Mouse (Mus musculus): ENCODE results near the gene Cdc5l. TPM values are rescaled to one million over a fixed set of nuclear protein-coding genes. Genes with fewer than 3 reads are reported as not detected.
"Not testable (repeated sequence)": the region's sequence is repeated elsewhere in the genome, so short reads cannot be mapped to it uniquely, and the experiment has no call there.

Gene Cdc5l
- polyA plus RNA-seq, 1 experiment = 9.8 TPM

DNA sequence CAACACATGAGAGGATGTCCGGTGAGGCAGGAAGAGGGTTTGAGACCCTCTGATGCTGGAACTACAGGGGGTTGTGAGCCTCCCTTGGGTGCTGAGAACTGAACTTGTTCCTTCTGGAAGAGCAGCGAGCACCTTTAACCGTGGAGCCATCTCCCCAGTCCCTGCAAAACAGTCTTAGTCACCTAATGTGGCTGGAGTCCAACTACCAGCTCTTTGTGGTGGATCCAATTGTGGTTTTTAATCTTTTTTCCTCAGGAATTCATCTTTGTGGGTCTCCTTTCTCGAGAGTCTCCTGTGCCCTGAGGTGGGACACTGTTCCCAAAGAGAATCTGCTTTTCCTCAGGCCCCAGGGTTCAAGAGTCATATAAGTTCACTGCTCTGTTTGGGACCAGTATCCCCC is 12.4 kb upstream of the Cdc5l start:
- Histone ChIP-seq H3K27ac (ENCODE audit: control insufficient read depth, insufficient read depth, low read depth, low read length) (no peak overlapping the region), H3K4me3 (ENCODE audit: control insufficient read depth, low read depth, low read length) (no peak overlapping the region), H3K36me3 (ENCODE audit: control insufficient read depth, insufficient read depth, low read length) (no peaks in the 10 kb centered on the region; the same call in 1 of the 2 replicates), H3K27me3 (ENCODE audit: control insufficient read depth, insufficient read depth, low read length) (no peaks in the 10 kb centered on the region), H3K4me1 (ENCODE audit: control insufficient read depth, insufficient read depth, low read length) (no peaks in the 10 kb centered on the region)
- TF ChIP-seq POLR2A (IDR thresholded peaks at IDR 0.05; ENCODE audit: control insufficient read depth, low read depth, low read length) (no peak), CTCF (IDR thresholded peaks at IDR 0.05; ENCODE audit: control insufficient read depth, insufficient read depth, insufficient replicate concordance, low read depth, low read length) (no peak)

DNA sequence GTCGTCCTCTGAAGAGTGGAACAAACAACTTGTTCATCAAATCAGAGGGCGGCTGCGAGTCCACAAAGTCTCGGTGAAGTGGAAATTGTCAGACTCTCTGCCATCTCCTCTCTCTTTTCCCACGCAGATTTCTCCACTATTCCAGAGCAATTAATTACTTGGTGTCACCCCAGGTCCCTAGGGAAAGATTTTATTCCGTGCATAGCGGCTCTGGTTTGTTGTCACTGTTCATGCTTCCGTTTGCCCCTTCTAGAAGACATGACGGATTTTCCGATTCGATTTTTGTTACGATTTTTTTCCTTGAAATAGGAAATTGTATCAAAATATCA is 689 bp upstream of the Cdc5l start:
- H3K27ac ChIP-seq (ENCODE audit: control insufficient read depth, insufficient read depth, low read depth, low read length) = peak overlapping the region; percentile 96
- no peak for TF ChIP-seq POLR2A (IDR thresholded peaks at IDR 0.05; ENCODE audit: control insufficient read depth, low read depth, low read length)
- no peak for TF ChIP-seq CTCF (IDR thresholded peaks at IDR 0.05; ENCODE audit: control insufficient read depth, insufficient read depth, insufficient replicate concordance, low read depth, low read length)
- H3K4me3 ChIP-seq (ENCODE audit: control insufficient read depth, low read depth, low read length) = peak overlapping the region; percentile 93
- no peaks in the 10 kb centered on the region for H3K27me3 ChIP-seq (ENCODE audit: control insufficient read depth, insufficient read depth, low read length)
- H3K4me1 ChIP-seq (ENCODE audit: control insufficient read depth, insufficient read depth, low read length) = no peaks in the 10 kb centered on the region; the same call in 1 of the 2 replicates
- no peaks in the 10 kb centered on the region for H3K36me3 ChIP-seq (ENCODE audit: control insufficient read depth, insufficient read depth, low read length)

DNA sequence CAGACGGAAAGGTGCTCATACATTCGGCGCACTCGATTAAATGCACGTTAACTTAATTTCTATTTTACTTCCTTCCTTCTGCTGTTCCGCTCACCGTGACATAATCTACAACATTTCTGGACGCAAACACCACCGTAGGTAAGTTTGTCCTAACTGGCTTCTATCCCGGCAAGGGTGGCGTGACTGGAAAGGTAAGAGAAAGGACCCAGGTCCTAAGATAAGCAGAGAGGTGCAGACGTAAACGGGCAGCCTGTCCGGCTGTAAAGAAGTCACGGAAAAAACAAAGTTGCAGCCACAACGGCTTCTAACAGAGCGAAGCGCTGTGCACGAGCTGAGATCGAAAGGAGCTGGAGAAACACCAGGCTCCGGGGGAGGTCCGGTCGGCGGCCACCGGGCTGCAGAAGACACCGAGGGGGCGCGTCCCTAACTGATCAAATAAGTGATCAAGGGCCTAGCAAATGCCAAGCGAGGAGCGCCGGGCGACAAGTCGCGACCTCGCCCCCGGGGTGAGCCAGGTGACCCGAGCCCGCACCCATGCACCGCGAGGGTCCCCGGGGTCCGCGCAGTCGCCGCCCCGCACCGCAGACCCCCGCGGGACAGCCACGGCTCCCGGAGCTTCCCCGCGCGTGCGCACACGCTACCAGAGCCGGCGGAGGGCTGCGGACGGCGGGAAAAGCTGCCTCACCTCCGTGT is 685 bp downstream of the Cdc5l start:
- no peaks in the 10 kb centered on the region for H3K27me3 ChIP-seq (ENCODE audit: control insufficient read depth, insufficient read depth, low read length)

DNA sequence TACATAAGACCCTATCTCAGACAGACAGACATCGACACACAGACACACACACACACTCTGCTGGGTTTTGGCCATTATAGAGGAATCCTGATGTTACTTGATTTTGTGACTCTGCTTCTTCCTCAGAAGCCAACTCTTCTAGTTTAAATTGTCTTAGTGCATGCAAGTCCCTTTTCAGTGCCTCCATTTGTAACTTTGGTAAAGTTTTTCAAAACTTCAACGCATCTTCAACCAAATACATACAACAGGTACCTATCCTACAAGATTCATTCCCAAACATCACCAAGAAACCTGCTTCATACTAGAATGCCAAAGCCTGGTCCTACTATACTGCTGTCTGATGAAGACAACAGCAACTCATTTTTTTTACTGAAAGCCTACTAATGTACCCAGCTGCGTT is 1.5 kb downstream of the Cdc5l start:
- no peak overlapping the region for H3K27ac ChIP-seq (ENCODE audit: control insufficient read depth, insufficient read depth, low read depth, low read length)
- no peak for TF ChIP-seq POLR2A (IDR thresholded peaks at IDR 0.05; ENCODE audit: control insufficient read depth, low read depth, low read length)
- no peak for TF ChIP-seq CTCF (IDR thresholded peaks at IDR 0.05; ENCODE audit: control insufficient read depth, insufficient read depth, insufficient replicate concordance, low read depth, low read length)
- no peak overlapping the region for H3K4me3 ChIP-seq (ENCODE audit: control insufficient read depth, low read depth, low read length)
- H3K27me3 ChIP-seq (ENCODE audit: control insufficient read depth, insufficient read depth, low read length) = no peaks in the 10 kb centered on the region
- H3K36me3 ChIP-seq (ENCODE audit: control insufficient read depth, insufficient read depth, low read length) = no peaks in the 10 kb centered on the region
- H3K4me1 ChIP-seq (ENCODE audit: control insufficient read depth, insufficient read depth, low read length) = no peaks in the 10 kb centered on the region; the same call in 1 of the 2 replicates

More for the DNA sequence above, 685 bp downstream of the Cdc5l start:
- no peaks in the 10 kb centered on the region; the same call in 1 of the 2 replicates for H3K4me1 ChIP-seq (ENCODE audit: control insufficient read depth, insufficient read depth, low read length)
- TF ChIP-seq CTCF (IDR thresholded peaks at IDR 0.05; ENCODE audit: control insufficient read depth, insufficient read depth, insufficient replicate concordance, low read depth, low read length) = no peak
- no peak for TF ChIP-seq POLR2A (IDR thresholded peaks at IDR 0.05; ENCODE audit: control insufficient read depth, low read depth, low read length)
- H3K36me3 ChIP-seq (ENCODE audit: control insufficient read depth, insufficient read depth, low read length) = no peaks in the 10 kb centered on the region
- H3K27ac ChIP-seq (ENCODE audit: control insufficient read depth, insufficient read depth, low read depth, low read length) = peak overlapping the region; percentile 96
- H3K4me3 ChIP-seq (ENCODE audit: control insufficient read depth, low read depth, low read length) = peak overlapping the region; percentile 93

DNA sequence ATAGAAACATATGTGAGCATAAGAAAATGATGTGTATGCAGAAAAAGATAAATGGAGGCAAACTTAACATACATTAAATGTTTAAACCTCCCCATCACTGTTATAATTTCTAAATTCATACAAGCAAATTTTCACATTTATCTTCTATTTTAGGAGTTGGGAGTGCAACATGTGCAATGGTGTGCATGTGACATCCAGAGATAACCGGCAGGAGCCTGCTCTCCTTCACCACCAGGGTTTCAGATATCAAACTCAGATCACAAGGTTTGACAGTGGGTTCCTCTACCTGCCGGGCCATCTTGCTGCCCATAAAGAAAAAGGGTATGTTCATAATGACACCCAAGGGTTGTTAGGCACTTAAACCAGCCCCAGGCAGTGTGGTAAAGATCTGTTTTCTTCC is 16.1 kb downstream of the Cdc5l start:
- Histone ChIP-seq H3K27ac (ENCODE audit: control insufficient read depth, insufficient read depth, low read depth, low read length) (no peak overlapping the region), H3K4me1 (ENCODE audit: control insufficient read depth, insufficient read depth, low read length) (no peaks in the 10 kb centered on the region), H3K36me3 (ENCODE audit: control insufficient read depth, insufficient read depth, low read length) (peaks cover 1% of the 10 kb centered on the region; the same call in 1 of the 2 replicates), H3K4me3 (ENCODE audit: control insufficient read depth, low read depth, low read length) (no peak overlapping the region), H3K27me3 (ENCODE audit: control insufficient read depth, insufficient read depth, low read length) (no peaks in the 10 kb centered on the region)
- no peak for TF ChIP-seq POLR2A (IDR thresholded peaks at IDR 0.05; ENCODE audit: control insufficient read depth, low read depth, low read length)
- TF ChIP-seq CTCF (IDR thresholded peaks at IDR 0.05; ENCODE audit: control insufficient read depth, insufficient read depth, insufficient replicate concordance, low read depth, low read length) = no peak

DNA sequence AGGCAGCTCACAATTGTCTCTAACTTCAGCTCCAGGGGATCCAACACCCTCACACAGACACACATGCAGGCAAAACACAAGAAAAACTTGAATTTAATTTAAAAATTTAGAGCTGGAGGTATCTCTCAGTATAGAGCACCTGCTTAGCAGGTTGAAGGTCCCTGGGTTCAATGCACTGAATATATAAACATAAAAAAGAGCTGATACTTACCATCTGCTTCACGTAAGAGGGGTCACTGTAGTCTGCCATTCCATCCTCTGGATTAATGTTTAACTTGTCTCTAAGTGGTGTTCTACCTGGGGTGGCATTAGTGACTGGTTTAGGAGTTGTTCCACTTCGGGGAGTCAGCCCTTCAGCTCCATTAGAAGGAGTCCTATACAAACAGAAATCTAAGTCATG is 21.9 kb downstream of the Cdc5l start:
- H3K4me1 ChIP-seq (ENCODE audit: control insufficient read depth, insufficient read depth, low read length); H3K27me3 ChIP-seq (ENCODE audit: control insufficient read depth, insufficient read depth, low read length); H3K36me3 ChIP-seq (ENCODE audit: control insufficient read depth, insufficient read depth, low read length); H3K27ac ChIP-seq (ENCODE audit: control insufficient read depth, insufficient read depth, low read depth, low read length); H3K4me3 ChIP-seq (ENCODE audit: control insufficient read depth, low read depth, low read length): not testable (repeated sequence)

DNA sequence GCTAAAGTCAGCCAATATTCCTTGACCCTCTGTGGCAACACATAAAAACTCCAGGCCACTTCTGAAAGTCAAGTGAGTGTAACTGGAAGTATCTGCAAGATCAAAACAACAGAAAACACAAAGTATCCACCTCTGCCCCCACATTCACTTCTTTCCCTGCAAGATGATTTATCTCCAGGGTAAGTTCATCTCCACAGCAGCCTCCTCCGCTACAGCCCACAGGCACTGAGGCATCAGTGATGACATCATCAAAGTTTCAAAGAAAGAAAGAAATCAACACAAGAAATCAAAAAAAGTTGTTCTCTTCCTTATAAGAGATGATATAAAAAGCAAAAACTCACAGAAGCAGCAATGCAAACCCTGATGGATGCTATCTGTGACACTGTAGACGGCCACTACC is 24.8 kb downstream of the Cdc5l start:
- H3K4me3 ChIP-seq (ENCODE audit: control insufficient read depth, low read depth, low read length) = no peak overlapping the region
- H3K27me3 ChIP-seq (ENCODE audit: control insufficient read depth, insufficient read depth, low read length) = no peaks in the 10 kb centered on the region
- H3K4me1 ChIP-seq (ENCODE audit: control insufficient read depth, insufficient read depth, low read length) = no peaks in the 10 kb centered on the region
- TF ChIP-seq POLR2A (IDR thresholded peaks at IDR 0.05; ENCODE audit: control insufficient read depth, low read depth, low read length) (no peak), CTCF (IDR thresholded peaks at IDR 0.05; ENCODE audit: control insufficient read depth, insufficient read depth, insufficient replicate concordance, low read depth, low read length) (no peak)
- no peak overlapping the region for H3K27ac ChIP-seq (ENCODE audit: control insufficient read depth, insufficient read depth, low read depth, low read length)
- H3K36me3 ChIP-seq (ENCODE audit: control insufficient read depth, insufficient read depth, low read length) = peaks cover 1% of the 10 kb centered on the region; the same call in 1 of the 2 replicates

DNA sequence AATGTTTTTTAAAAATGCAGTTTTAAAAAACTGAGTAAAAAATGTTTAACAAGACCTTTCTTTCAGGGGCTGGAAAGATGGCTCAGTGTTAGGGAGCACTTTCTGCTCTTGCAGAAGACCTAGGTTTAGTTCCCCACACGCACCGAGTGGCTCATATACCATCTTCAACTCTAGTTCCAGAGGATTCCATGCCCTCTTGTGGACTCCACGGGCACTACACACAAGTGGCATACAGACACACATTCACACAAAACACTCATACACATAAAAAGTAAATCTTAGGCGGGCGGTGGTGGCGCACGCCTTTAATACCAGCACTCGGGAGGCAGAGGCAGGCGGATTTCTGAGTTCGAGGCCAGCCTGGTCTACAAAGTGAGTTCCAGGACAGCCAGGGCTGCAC is 27.3 kb downstream of the Cdc5l start:
- no peak overlapping the region for H3K4me3 ChIP-seq (ENCODE audit: control insufficient read depth, low read depth, low read length)
- no peak overlapping the region for H3K27ac ChIP-seq (ENCODE audit: control insufficient read depth, insufficient read depth, low read depth, low read length)
- TF ChIP-seq POLR2A (IDR thresholded peaks at IDR 0.05; ENCODE audit: control insufficient read depth, low read depth, low read length) = no peak
- no peak for TF ChIP-seq CTCF (IDR thresholded peaks at IDR 0.05; ENCODE audit: control insufficient read depth, insufficient read depth, insufficient replicate concordance, low read depth, low read length)
- no peaks in the 10 kb centered on the region for H3K4me1 ChIP-seq (ENCODE audit: control insufficient read depth, insufficient read depth, low read length)
- H3K36me3 ChIP-seq (ENCODE audit: control insufficient read depth, insufficient read depth, low read length) = no peaks in the 10 kb centered on the region; the same call in 1 of the 2 replicates
- no peaks in the 10 kb centered on the region for H3K27me3 ChIP-seq (ENCODE audit: control insufficient read depth, insufficient read depth, low read length)
